Mouse (Mus musculus) splenic B cell, adult 2 months (primary cell): ENCODE data around the gene Polr1d.
A peak's percentile ranks its signal among the peaks of the same experiment; 100 is the strongest.

Source experiments
- DNase-seq: peaks from one replicate; pipeline ENCODE4 v3.0.0-alpha.2; 2011; ENCODE audit warnings: low read depth, low spot score
- H3K27me3 ChIP-seq: 2 replicates; pipeline ENCODE4 v1.6.1; 2012; ENCODE audit warnings: mild to moderate bottlenecking, low read length, moderate library complexity, mixed read lengths; ENCODE audit not compliant: control insufficient read depth, poor library complexity, insufficient read depth, severe bottlenecking
- H3K36me3 ChIP-seq: 2 replicates; pipeline ENCODE4 v1.6.1; 2012; ENCODE audit warnings: mild to moderate bottlenecking, low read length, moderate library complexity, mixed read lengths; ENCODE audit not compliant: control insufficient read depth, poor library complexity, insufficient read depth, severe bottlenecking

Polr1d gene

GRCm38 (mm10) chr5:147066129-147066528 is 10.7 kb upstream of the Polr1d start:
- H3K36me3 ChIP-seq, result no peaks in the 10 kb centered on the region
- no peak for DNase-seq
- no peaks in the 10 kb centered on the region for H3K27me3 ChIP-seq

DNA sequence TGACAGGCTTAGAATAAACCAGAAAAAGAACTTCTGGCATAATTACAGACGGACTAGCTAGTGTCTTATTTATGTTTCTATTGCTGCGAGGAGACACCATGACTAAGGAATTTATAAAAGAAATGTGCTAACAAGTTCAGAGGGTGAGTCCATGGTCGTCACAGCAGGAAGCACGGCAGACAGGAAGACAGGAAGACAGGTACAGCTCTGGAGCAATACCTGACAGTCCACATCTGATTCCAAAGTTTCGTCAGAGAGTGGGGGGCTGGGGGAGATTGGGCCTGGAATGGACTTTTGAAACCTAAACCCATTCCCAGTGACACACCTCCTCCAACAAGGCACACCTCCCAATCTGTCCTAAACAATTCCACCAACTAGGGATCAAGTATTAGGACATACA is 9.9 kb upstream of the Polr1d start:
- no peak for DNase-seq
- Histone ChIP-seq H3K36me3 (no peaks in the 10 kb centered on the region), H3K27me3 (no peaks in the 10 kb centered on the region)

GRCm38 (mm10) chr5:147068876-147069275 is 8.0 kb upstream of the Polr1d start:
- DNase-seq, result no peak
- Histone ChIP-seq H3K36me3 (no peaks in the 10 kb centered on the region), H3K27me3 (no peaks in the 10 kb centered on the region)

DNA sequence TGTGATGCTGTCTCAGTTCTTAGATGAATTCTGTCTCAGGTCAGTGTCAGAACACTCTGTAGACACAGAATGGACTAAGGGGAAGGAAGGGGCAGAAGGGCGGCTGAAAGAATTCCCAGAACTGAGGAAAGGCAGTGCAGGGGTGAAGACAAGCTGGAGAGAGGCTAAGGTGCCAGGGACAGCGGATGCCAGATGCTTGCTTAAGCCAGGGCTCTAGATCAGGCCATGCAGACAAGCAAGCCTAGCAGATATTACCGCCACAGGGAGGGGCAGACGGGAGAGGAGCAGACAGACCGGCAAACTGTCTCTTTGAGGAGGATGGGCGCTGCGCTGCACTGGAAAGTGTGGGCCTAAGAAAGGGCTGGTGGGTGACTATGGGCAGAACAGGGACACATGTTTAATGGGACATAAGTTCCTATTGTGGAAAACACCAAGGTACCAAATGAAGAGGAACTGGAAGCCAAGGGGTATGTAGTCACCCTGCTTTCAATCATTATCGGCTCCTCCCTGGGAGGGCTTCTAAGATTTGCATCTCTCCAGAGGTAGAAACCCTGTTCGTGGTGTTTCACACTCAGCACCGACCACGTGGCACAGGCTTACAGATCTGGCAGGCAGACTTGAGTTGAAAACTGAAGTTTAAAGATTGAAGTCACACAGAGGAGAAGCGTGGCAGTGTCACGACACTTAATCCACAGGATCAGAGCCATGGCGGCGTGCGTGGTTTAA is 5.9 kb upstream of the Polr1d start:
- no peak for DNase-seq
- H3K27me3 ChIP-seq, result no peaks in the 10 kb centered on the region
- no peaks in the 10 kb centered on the region for H3K36me3 ChIP-seq

- H3K36me3 ChIP-seq, result no peaks in the 10 kb centered on the region
- H3K27me3 ChIP-seq, result no peaks in the 10 kb centered on the region
- DNase-seq, result no peak
These were observed 5.0 kb upstream of the Polr1d start for GRCm38 (mm10) chr5:147071886-147072285.

- Histone ChIP-seq H3K36me3 (no peaks in the 10 kb centered on the region; the same call in 1 of the 2 replicates), H3K27me3 (no peaks in the 10 kb centered on the region)
- no peak for DNase-seq
These were observed 3.0 kb upstream of the Polr1d start for GRCm38 (mm10) chr5:147073805-147074204.

DNA sequence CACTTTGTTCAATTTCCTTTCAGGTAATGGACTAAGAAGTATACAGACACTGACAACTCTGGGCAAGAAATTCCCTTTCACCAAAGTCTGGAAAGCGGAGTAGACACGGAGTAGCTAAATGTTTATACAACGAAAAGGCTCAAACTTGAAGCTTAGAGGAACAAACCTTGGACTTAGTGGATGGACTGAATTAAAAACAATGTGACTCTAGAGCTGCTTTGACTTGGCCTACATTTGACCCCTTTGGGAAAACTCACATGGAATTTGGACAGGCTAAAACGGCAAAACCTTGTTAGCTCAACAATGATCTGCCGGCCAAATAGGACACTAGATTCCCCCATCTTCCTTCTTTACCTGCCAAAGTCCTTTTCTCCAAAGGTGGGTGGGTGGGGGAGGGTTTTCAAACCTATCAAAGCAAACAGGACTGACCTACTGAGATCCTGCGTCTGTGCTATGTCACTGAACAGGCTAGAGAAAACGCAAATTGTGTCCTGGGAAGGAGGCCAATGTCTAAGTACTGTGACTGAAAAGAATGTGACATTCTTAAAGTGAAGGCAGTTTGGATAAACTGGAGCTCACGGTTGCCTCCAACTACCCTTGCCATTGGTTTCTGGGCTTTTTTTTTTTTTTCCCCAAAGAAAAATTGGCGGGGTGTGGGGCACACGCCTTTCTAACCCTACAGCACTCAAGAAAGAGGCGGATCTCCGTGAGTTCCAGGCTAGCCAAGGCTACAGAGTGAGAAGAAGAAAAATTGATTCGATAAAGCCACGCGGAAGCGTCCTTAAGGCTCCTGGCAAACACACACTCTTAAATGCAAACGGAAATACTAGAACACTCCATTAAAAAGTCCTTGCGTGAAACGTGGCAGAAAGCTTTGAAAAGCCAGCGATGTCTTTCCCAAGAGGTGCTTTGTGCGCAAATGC is 1.5 kb upstream of the Polr1d start:
- DNase-seq, result no peak
- Histone ChIP-seq H3K36me3 (peaks cover 6% of the 10 kb centered on the region; the same call in 1 of the 2 replicates), H3K27me3 (no peaks in the 10 kb centered on the region)

- Histone ChIP-seq H3K27me3 (no peaks in the 10 kb centered on the region), H3K36me3 (peaks cover 6% of the 10 kb centered on the region; the same call in 1 of the 2 replicates)
- peak; percentile 98 for DNase-seq
These were observed 638 bp upstream of the Polr1d start, which contains the start of gene Lnx2 for GRCm38 (mm10) chr5:147076026-147076798. Gene Lnx2, minus strand, starts transcription at chr5:147076586.

DNA sequence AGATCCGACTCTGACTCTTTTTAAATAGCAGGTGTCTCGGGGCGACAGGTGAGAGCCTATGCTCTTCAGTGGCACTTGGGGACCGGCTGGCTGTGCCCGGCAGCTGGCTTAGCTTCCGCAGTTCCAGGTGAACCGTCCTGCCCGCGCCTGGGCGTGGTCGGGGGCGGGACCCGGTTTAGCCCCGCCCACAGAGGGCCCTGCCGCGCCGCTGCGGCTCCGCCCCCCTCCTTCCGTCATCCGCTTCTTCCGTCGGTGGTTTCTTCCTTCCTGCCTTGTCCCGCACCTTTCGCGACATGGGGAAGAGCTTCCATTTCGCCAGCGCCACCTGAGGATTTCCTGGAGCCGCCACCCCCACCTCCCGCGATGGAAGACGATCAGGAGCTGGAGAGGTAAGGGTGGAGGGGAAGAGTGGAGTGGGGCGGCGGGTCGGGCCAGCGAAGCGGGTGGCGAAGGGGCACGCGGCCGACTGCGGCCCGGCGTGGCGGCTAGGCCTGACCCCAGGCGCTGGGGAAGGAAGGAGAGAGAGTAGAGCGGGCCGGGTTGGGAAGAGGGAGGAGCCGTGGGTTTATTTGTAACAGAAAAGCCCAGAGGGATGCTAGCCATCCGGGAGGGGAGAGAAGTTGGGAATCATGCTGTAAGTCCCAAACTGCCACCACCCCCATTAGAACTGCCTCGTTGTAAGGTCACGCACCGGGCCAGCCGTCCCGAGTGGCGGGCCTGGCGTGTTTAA is 620 bp downstream of the Polr1d start:
- DNase-seq, result peak; percentile 95
- H3K36me3 ChIP-seq, result peaks cover 6% of the 10 kb centered on the region; the same call in 1 of the 2 replicates
- H3K27me3 ChIP-seq, result no peaks in the 10 kb centered on the region

DNA sequence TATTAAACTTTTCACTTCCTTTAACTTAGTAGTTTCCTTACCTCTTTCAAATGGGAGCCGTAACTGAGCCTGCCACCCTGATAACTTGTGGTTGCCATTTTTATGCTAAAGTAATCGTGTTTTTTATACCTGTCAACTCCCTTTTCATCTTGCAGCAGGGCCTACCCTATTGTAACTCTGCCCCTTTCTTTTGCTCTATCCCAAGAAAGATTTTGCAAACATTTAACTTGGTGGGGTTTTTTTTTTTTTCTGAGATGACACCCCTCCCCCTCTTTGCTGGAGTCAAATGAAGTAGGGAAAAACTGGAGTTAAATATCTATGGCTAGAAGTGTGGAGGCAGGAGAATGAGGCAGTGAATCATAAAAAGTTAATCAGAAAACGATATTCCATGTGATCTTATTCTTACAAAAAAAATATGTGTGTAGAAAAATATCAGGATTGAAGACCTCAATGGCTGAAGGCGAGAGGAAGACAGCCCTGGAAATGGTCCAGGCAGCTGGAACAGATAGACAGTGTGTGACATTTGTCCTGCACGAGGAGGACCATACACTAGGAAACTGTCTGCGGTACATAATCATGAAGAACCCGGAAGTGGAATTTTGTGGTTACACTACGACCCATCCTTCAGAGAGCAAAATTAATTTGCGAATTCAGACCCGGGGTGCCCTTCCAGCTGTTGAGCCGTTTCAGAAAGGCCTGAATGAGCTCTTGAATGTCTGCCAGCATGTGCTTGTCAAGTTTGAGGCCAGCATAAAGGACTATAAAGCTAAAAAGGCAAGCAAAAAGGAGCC is 1.5 kb downstream of the Polr1d start:
- Histone ChIP-seq H3K27me3 (no peaks in the 10 kb centered on the region), H3K36me3 (peaks cover 6% of the 10 kb centered on the region; the same call in 1 of the 2 replicates)
- DNase-seq, result no peak

DNA sequence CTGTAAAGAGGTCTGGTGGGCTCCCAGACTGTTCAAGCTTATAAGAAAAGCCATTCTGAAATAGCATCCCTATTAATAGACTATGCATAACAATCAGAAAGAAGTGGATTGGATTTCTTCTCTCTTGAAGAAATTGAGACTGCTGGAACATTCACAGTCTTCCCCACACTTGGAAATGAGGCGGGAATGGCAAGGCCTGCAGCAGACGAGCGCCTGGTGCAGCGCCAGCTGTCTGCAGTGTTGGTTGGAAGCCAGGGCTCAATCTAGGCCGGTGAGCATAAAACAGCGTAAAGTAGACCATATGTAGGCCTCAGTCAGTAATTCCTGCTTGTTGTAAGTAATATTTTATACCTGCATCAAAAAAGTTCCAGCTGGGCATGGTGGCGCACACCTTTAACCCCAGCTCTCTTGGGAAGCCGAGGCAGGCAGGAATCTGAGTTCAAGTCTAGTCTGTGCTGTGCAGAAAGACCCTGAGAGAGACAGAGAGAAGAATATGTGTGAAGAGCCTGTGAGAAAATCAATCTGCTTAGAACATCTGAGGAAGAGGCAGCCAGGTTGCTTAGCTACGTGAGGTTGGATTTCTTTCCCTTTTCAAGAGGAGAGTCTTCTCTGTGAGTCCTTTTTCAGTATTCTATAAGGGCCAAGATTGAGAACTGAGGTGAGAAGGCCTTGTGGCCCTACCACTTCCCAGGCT is 8.5 kb downstream of the Polr1d start:
- Histone ChIP-seq H3K27me3 (no peaks in the 10 kb centered on the region), H3K36me3 (peaks cover 3% of the 10 kb centered on the region; the same call in 1 of the 2 replicates)
- DNase-seq, result no peak

DNA sequence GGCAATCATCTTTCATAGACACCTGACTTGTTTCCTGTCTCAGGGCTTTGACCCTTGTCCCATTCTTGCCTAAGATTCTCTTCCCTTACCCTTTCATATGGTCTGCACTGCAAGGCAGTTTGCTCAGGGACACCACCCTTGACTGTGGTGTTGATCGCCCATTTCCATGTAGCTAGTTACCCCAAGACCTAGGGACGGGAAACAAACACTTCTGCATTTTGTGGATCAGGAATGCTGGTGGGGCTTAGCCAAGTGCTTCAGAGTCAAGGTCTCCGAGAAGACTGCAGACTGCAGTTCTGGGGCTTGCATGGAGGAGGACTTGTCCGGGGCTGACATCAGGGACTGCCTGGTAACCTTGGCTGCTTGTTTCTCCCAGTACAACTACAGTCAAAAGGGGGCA is 10.0 kb downstream of the Polr1d start:
- H3K27me3 ChIP-seq, result no peaks in the 10 kb centered on the region
- H3K36me3 ChIP-seq, result peaks cover 3% of the 10 kb centered on the region; the same call in 1 of the 2 replicates
- no peak for DNase-seq

GRCm38 (mm10) chr5:147089836-147090235 is 13.0 kb downstream of the Polr1d start:
- Histone ChIP-seq H3K27me3 (no peaks in the 10 kb centered on the region), H3K36me3 (no peaks in the 10 kb centered on the region)
- no peak for DNase-seq
